Mouse (Mus musculus) kidney, adult 2 months (tissue): ENCODE results near the gene Vps33a. TPM values are rescaled to one million over a fixed set of nuclear protein-coding genes. Genes with fewer than 3 reads are reported as not detected.
"Not testable (repeated sequence)": the region's sequence is repeated elsewhere in the genome, so short reads cannot be mapped to it uniquely, and the experiment has no call there.

Experiments used
- DNase-seq: peaks from one replicate; pipeline ENCODE4 v3.0.0; 2021
- H3K27ac ChIP-seq: fragments of 200-500 bp; 2 replicates; pipeline ENCODE4 v1.5.1; 2012; ENCODE audit warnings: low read depth, low read length, control low read depth, inconsistent platforms; ENCODE audit not compliant: insufficient read depth
- H3K27me3 ChIP-seq: fragments of 200-500 bp; replicated peaks from 2 replicates; pipeline ENCODE4 v1.6.1; 2012; ENCODE audit warnings: mild to moderate bottlenecking, moderate library complexity, low read length, inconsistent platforms; ENCODE audit not compliant: control insufficient read depth, insufficient read depth
- H3K36me3 ChIP-seq: fragments of 200-500 bp; 2 replicates; pipeline ENCODE4 v1.6.1; 2012; ENCODE audit warnings: mild to moderate bottlenecking, moderate library complexity, low read length, inconsistent platforms; ENCODE audit not compliant: control insufficient read depth, insufficient read depth
- H3K4me1 ChIP-seq: fragments of 200-500 bp; 2 replicates; pipeline ENCODE4 v1.6.1; 2011; ENCODE audit warnings: low read length; ENCODE audit not compliant: control insufficient read depth, insufficient read depth
- H3K4me3 ChIP-seq: fragments of 200-500 bp; 2 replicates; pipeline ENCODE4 v1.5.1; 2011; ENCODE audit warnings: mild to moderate bottlenecking, low read depth, low read length, control low read depth; ENCODE audit not compliant: insufficient read depth
- CTCF ChIP-seq: fragments of 200-500 bp; conservative IDR thresholded peaks from 2 replicates; pipeline ENCODE4 v1.5.1; 2011; ENCODE audit warnings: low read depth, mild to moderate bottlenecking, control low read depth, low read length, moderate library complexity, mixed read lengths; ENCODE audit not compliant: insufficient read depth, insufficient read length
- POLR2A ChIP-seq: fragments of 200-500 bp; IDR thresholded peaks from one replicate; pipeline ENCODE4 v1.6.1; 2011; ENCODE audit warnings: low read depth, low read length, control low read depth
- WGBS: fragments of 180-500 bp; shearing (Covaris S2); methylation state at CpG from one replicate; pipeline ENCODE4 v1.1.7; 2018; 5-methylcytosine and 5-hydroxymethylcytosine counted together
- polyA plus RNA-seq: library from polyadenylated mRNA; depleted of rRNA; stranded (reverse); fragments of >200 nt; gene quantifications from 2 replicates; pipeline ENCODE4 v1.2.3, GENCODE M21; 2012

The Vps33a gene
- polyA plus RNA-seq, 1 experiment, result 24.1 TPM

DNA sequence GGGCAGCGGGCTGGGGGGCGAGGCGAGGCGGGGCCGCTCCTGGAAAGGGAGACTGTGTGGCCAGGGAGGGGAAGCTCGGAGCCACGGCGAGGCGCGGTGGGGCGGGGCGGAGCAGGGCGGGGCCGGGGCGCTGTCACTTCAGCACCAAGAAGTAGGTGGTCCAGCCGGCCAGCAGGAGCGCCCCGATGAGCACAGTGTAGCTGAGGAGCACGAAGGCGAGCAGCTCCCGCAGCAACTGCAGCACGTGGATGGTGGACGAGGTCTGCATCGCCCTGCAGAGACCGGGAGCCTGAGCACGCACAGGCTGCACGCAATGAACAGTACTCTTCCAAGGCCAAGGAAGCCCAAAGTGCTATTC is 48.5 kb downstream of the Vps33a start:
- Histone ChIP-seq H3K36me3 (no peaks in the 10 kb centered on the region), H3K27ac (no peak overlapping the region), H3K4me3 (peak overlapping the region; percentile 86), H3K4me1 (no peaks in the 10 kb centered on the region), H3K27me3 (no peaks in the 10 kb centered on the region)
- WGBS, result 2% methylated on average over 26 of the region's 27 CpGs
- TF ChIP-seq POLR2A, result no peak
- no peak for TF ChIP-seq CTCF
- no peak for DNase-seq

DNA sequence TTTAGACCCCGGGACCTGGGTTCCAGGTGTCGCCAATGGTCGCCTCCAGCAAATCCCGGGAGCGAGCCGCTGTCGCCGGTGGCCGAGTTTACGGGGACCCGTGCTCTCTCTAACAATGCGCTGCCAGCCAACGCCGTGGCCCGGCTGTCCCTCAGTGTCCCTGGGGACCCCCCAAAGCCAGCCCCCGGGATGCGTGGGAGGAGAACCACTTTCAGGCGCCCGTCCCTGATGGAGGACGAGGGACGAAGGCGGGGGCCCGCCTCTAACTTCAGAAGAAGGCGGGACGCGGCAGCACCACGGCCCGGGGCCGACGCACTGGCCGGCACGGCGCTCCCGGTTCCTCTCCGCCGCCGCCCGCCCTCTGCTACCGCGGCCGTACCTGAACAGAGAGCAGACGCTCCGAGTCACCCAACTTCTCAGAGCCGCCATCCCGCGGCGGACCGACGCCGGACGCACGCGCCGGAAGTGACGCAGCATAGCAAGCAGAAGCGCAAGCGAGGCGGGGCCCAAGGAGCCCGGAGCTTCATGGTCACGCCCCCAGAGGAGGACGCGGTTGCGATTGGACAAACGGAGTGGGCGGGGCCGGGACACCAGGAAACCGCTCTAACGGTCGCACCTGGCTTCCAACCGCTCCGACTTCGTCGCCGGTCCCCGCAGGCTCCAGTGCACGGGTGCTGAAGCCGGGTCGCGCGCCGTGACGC is 49.0 kb downstream of the Vps33a start, which contains the start of gene Diablo:
Gene Diablo, minus strand, starts transcription at position 485 of the 701 bp plus-strand sequence.
- peak; percentile 99 for DNase-seq
- H3K27me3 ChIP-seq, result no peaks in the 10 kb centered on the region
- under 1% methylated on average over 82 of the region's 82 CpGs for WGBS
- no peaks in the 10 kb centered on the region for H3K36me3 ChIP-seq
- H3K4me1 ChIP-seq, result no peaks in the 10 kb centered on the region
- peak within 1 kb of the TSS; percentile 20; the same call in 1 of the 2 replicates for H3K27ac ChIP-seq
- peak within 1 kb of the TSS; percentile 86 for H3K4me3 ChIP-seq
- peak; percentile 86 for TF ChIP-seq POLR2A
- TF ChIP-seq CTCF, result no peak

DNA sequence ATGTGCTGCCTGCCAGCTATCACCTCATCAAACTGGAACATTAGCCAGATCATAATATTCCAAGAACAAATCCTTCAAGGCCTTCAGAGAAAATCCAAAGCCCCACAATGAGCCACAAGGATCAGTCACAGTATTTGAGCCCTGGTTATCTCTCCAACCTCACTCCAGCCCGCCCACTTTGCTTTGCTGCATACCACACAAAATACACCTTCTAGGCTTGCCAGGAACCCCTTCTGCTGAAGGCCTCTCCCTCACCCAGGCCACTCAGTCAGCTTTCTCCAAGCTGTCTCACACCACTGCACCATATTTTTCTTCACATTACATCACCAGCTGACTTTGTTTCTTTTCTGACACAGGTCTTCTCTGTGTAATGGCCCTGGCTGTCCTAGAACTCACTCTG is 50.7 kb downstream of the Vps33a start:
- TF ChIP-seq POLR2A (no peak), CTCF (no peak)

DNA sequence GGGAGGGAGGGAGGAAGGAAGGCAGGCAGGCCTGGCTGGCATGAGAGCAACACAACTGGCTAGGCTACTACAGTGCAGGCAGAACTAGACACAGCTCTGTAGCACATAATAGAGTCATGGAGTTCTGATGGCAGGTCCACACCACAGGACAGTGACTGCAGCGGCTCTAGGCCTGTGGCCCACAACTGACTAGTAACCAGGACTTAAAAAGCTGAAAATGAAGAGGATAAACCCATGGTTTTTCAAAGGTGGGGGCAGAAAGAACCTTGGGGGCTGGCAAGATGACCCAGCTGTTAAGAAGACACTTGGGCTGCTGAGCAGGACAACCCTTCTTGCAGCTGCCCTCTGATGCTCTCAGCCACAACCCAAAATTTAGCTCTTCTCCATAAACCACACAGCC is 51.2 kb downstream of the Vps33a start:
- TF ChIP-seq POLR2A (no peak), CTCF (no peak)
- Histone ChIP-seq H3K27ac (no peak overlapping the region), H3K4me1 (no peaks in the 10 kb centered on the region), H3K27me3 (no peaks in the 10 kb centered on the region), H3K36me3 (no peaks in the 10 kb centered on the region), H3K4me3 (no peak overlapping the region)
- DNase-seq, result no peak
- WGBS, result 92% methylated on average over 1 of the region's 1 CpGs

More for the DNA sequence above, 50.7 kb downstream of the Vps33a start:
- Histone ChIP-seq H3K27me3 (no peaks in the 10 kb centered on the region), H3K4me3 (no peak overlapping the region), H3K36me3 (no peaks in the 10 kb centered on the region), H3K4me1 (no peaks in the 10 kb centered on the region), H3K27ac (no peak overlapping the region)
- DNase-seq, result no peak
- WGBS, result 91% methylated on average over 1 of the region's 1 CpGs

DNA sequence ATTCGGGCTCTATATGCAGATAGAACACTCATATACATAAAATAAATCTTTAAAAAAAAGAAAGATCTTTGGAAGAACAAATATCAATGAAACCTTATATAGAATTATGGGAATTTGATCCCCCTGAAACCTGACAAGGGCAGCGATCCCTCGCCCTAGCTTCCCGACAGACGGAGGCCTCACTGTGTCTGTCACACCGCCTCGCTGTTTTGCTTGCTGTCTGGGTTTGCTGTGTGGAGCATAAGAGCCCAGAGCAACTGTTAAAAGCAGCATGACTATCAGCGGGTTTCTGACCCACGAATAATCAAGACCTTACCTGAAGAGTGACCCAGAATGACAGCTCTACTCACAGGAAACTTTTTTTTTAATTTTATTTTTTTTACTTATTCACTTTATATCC is 52.2 kb downstream of the Vps33a start:
- H3K4me3 ChIP-seq, result no peak overlapping the region
- no peaks in the 10 kb centered on the region for H3K36me3 ChIP-seq
- no peak overlapping the region for H3K27ac ChIP-seq
- DNase-seq, result no peak
- no peaks in the 10 kb centered on the region for H3K27me3 ChIP-seq
- no peak for TF ChIP-seq POLR2A
- TF ChIP-seq CTCF, result no peak
- H3K4me1 ChIP-seq, result no peaks in the 10 kb centered on the region
- 75% methylated on average over 9 of the region's 9 CpGs for WGBS

DNA sequence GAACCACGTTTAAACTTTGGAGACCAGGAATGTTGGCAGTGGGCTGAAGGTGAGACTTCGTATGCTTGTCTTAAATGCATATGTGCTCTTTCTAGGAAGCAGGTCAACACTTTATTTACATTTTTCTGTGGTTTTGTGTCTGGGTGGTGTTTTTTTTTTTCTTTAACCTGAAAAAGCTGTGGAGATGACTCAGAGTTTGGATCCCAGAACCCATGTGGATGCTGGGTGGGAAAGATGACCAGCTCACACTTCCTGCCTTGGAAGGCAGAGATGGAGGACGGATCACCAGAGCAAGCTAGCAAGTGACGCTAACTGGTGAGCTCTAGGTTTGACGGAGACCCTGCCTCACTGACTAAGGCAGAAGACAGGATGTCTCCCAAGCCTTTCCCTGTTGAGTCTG is 58.0 kb downstream of the Vps33a start:
- Histone ChIP-seq H3K4me3 (no peak overlapping the region), H3K36me3 (no peaks in the 10 kb centered on the region), H3K27me3 (no peaks in the 10 kb centered on the region), H3K4me1 (no peaks in the 10 kb centered on the region), H3K27ac (no peak overlapping the region)
- TF ChIP-seq POLR2A (no peak), CTCF (no peak)
- DNase-seq, result no peak
- 87% methylated on average over 5 of the region's 5 CpGs for WGBS

DNA sequence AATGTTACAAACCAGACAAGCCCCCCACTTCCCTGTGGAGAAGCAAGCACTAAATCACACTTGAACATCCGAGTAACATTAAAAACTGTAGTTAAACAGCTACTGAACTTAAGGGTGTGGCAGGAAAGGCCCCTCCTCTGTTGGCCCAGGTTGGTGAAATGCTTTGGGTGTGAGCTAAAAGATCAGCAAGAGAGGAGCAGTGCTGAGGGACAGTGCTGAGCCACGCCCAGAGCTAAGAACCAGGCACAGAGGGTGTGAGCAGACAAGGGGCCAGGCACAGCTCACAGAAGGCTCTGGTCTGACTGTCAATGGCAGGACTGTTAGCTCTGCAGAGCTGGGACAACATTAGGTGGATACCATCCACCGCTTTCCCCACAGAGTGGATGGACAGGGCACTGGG is 60.7 kb downstream of the Vps33a start:
- no peak for DNase-seq
- TF ChIP-seq CTCF, result no peak
- no peak for TF ChIP-seq POLR2A
- WGBS, result 63% methylated on average over 3 of the region's 3 CpGs
- H3K27me3 ChIP-seq, result no peaks in the 10 kb centered on the region
- H3K27ac ChIP-seq, result no peak overlapping the region
- H3K4me1 ChIP-seq, result no peaks in the 10 kb centered on the region; the same call in 1 of the 2 replicates
- no peak overlapping the region for H3K4me3 ChIP-seq
- H3K36me3 ChIP-seq, result no peaks in the 10 kb centered on the region

DNA sequence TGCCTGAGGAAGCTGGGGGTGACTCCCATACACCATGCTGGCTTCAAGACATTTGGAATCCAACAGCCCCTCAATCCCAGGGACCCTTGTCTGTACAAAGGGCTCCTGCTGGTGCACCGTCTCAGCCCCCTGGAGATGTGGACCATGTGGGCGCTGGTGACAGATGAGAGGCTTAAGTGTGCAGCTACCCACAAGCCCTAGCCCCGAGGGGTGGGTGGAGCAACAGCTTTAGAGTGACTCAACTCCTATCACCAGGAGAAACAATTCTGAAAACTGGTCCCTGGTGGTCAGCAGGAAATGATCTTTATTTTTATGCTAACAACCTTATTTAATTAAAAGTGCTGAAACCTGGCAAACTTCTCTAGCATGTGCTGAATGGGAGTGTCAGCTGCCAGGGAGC is 61.4 kb downstream of the Vps33a start:
- H3K4me3 ChIP-seq, H3K4me1 ChIP-seq, H3K27me3 ChIP-seq, DNase-seq, H3K36me3 ChIP-seq, H3K27ac ChIP-seq: not testable (repeated sequence)
- 94% methylated on average over 3 of the region's 3 CpGs for WGBS
